Mouse (Mus musculus): ENCODE measurements at regions not wholly inside any gene's neighbourhood (a gene's known extent, or its start where the extent isn't known, plus 50 kb on each side); places are given as distances from the start of the nearest gene placed in this dataset.

DNA sequence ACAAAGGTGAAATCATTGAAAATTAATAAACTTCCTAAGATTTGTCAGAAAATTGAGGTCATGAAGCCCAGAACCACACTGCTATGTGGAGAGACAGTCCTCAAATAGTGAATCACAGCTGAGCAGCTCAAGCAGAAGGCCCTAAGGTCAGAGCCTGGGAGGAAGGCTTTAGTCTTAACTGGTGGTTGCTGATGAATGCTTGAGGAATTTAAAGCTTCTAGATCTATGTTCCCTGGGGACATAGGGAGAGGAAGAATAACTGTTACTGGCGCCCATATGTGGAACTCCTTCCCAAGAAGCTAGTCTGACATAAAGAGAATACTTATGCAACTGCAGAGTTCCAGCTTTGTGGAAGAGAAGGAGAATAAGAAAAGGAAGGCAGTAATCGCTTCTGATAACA lies 919.5 kb downstream of the D3Ertd751e start:
- no peak for ATAC-seq
- 88% methylated on average over 2 of the region's 2 CpGs for WGBS
- no peaks in the 10 kb centered on the region for H3K9me3 ChIP-seq (ENCODE audit: control insufficient read depth)
- H3K4me2 ChIP-seq (replicated peaks; ENCODE audit: low read depth), result no peak overlapping the region
- no peaks in the 10 kb centered on the region for H3K36me3 ChIP-seq (ENCODE audit: control insufficient read depth, insufficient read depth)
- no peaks in the 10 kb centered on the region for H3K4me1 ChIP-seq (replicated peaks; ENCODE audit: control insufficient read depth, insufficient read depth, low read length)
- no peaks in the 10 kb centered on the region for H3K27me3 ChIP-seq (replicated peaks; ENCODE audit: control insufficient read depth, insufficient read depth, low read length)
- TF ChIP-seq CTCF (IDR thresholded peaks at IDR 0.05; ENCODE audit: low read depth), result no peak
- no peak overlapping the region for H3K4me3 ChIP-seq (ENCODE audit: low read depth, low read length)
- H3K27ac ChIP-seq (ENCODE audit: low read depth, low read length), result no peak overlapping the region
- no peak overlapping the region for H3K9ac ChIP-seq (ENCODE audit: low read depth, low read length)

- ATAC-seq, result peak; percentile 82
- H3K4me2 ChIP-seq (replicated peaks; ENCODE audit: low read depth), result no peak overlapping the region
- H3K9ac ChIP-seq (ENCODE audit: low read depth, low read length), result no peak overlapping the region
- no peaks in the 10 kb centered on the region for H3K9me3 ChIP-seq (ENCODE audit: control insufficient read depth)
- no peak overlapping the region for H3K4me3 ChIP-seq (ENCODE audit: low read depth, low read length)
- WGBS, result 55% methylated on average over 2 of the region's 2 CpGs
- H3K36me3 ChIP-seq (ENCODE audit: control insufficient read depth, insufficient read depth), result no peaks in the 10 kb centered on the region
- no peak for TF ChIP-seq CTCF (IDR thresholded peaks at IDR 0.05; ENCODE audit: low read depth)
- no peaks in the 10 kb centered on the region for H3K4me1 ChIP-seq (replicated peaks; ENCODE audit: control insufficient read depth, insufficient read depth, low read length)
- H3K27ac ChIP-seq (ENCODE audit: low read depth, low read length), result no peak overlapping the region
- H3K27me3 ChIP-seq (replicated peaks; ENCODE audit: control insufficient read depth, insufficient read depth, low read length), result no peaks in the 10 kb centered on the region
Observed at GRCm38 (mm10) chr3:42676668-42677398, 934.4 kb downstream of the D3Ertd751e start.

GRCm38 (mm10) chr3:42694726-42695125 lies 952.3 kb downstream of the D3Ertd751e start:
- no peaks in the 10 kb centered on the region for H3K4me1 ChIP-seq (replicated peaks; ENCODE audit: control insufficient read depth, insufficient read depth, low read length)
- no peaks in the 10 kb centered on the region for H3K9me3 ChIP-seq (ENCODE audit: control insufficient read depth)
- H3K9ac ChIP-seq (ENCODE audit: low read depth, low read length), result no peak overlapping the region
- TF ChIP-seq CTCF (IDR thresholded peaks at IDR 0.05; ENCODE audit: low read depth), result no peak
- no peak overlapping the region for H3K27ac ChIP-seq (ENCODE audit: low read depth, low read length)
- H3K27me3 ChIP-seq (replicated peaks; ENCODE audit: control insufficient read depth, insufficient read depth, low read length), result no peaks in the 10 kb centered on the region
- no peaks in the 10 kb centered on the region for H3K36me3 ChIP-seq (ENCODE audit: control insufficient read depth, insufficient read depth)
- WGBS, result 79% methylated on average over 2 of the region's 2 CpGs
- no peak overlapping the region for H3K4me2 ChIP-seq (replicated peaks; ENCODE audit: low read depth)
- H3K4me3 ChIP-seq (ENCODE audit: low read depth, low read length), result no peak overlapping the region
- ATAC-seq, result no peak

- no peaks in the 10 kb centered on the region for H3K36me3 ChIP-seq (ENCODE audit: control insufficient read depth, insufficient read depth)
Observed at GRCm38 (mm10) chr3:42738910-42739309, 996.5 kb downstream of the D3Ertd751e start.

DNA sequence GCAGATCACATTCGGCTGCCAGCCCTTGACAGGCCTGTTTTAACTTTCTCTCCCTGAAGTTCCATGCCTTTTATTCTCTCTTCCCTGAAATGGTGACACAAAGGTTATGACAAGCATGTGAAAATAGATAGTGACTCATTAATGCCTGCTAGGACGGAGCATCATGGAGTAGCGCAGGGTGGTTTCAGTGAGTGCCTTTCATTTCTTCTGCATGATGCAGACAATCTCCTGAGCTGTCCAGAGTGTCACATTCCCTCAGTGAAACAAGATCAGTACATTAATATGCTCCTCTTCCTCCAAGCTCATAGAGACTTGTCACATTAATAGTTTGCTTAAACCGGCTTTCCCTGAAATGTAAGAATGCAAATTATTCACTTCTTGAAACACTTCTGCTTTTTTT lies 1010.7 kb downstream of the D3Ertd751e start:
- TF ChIP-seq CTCF (IDR thresholded peaks at IDR 0.05; ENCODE audit: low read depth), result no peak
- Histone ChIP-seq H3K4me2 (replicated peaks; ENCODE audit: low read depth) (no peak overlapping the region), H3K4me3 (ENCODE audit: low read depth, low read length) (no peak overlapping the region), H3K36me3 (ENCODE audit: control insufficient read depth, insufficient read depth) (no peaks in the 10 kb centered on the region), H3K27ac (ENCODE audit: low read depth, low read length) (no peak overlapping the region), H3K27me3 (replicated peaks; ENCODE audit: control insufficient read depth, insufficient read depth, low read length) (no peaks in the 10 kb centered on the region), H3K9ac (ENCODE audit: low read depth, low read length) (no peak overlapping the region), H3K4me1 (replicated peaks; ENCODE audit: control insufficient read depth, insufficient read depth, low read length) (no peaks in the 10 kb centered on the region), H3K9me3 (ENCODE audit: control insufficient read depth) (no peaks in the 10 kb centered on the region)
- no peak for ATAC-seq
- 79% methylated on average over 4 of the region's 4 CpGs for WGBS

More at GRCm38 (mm10) chr3:42738910-42739309, 996.5 kb downstream of the D3Ertd751e start:
- 26% methylated on average over 1 of the region's 1 CpGs for WGBS
- H3K9ac ChIP-seq (ENCODE audit: low read depth, low read length), result no peak overlapping the region
- H3K4me1 ChIP-seq (replicated peaks; ENCODE audit: control insufficient read depth, insufficient read depth, low read length), result no peaks in the 10 kb centered on the region
- H3K9me3 ChIP-seq (ENCODE audit: control insufficient read depth), result no peaks in the 10 kb centered on the region
- H3K27me3 ChIP-seq (replicated peaks; ENCODE audit: control insufficient read depth, insufficient read depth, low read length), result no peaks in the 10 kb centered on the region
- no peak for TF ChIP-seq CTCF (IDR thresholded peaks at IDR 0.05; ENCODE audit: low read depth)
- no peak overlapping the region for H3K27ac ChIP-seq (ENCODE audit: low read depth, low read length)
- no peak overlapping the region for H3K4me2 ChIP-seq (replicated peaks; ENCODE audit: low read depth)
- no peak for ATAC-seq
- no peak overlapping the region for H3K4me3 ChIP-seq (ENCODE audit: low read depth, low read length)

GRCm38 (mm10) chr3:42757335-42757734 lies 1014.9 kb downstream of the D3Ertd751e start:
- Histone ChIP-seq H3K4me3 (ENCODE audit: low read depth, low read length) (no peak overlapping the region), H3K4me2 (replicated peaks; ENCODE audit: low read depth) (no peak overlapping the region), H3K27me3 (replicated peaks; ENCODE audit: control insufficient read depth, insufficient read depth, low read length) (no peaks in the 10 kb centered on the region), H3K9me3 (ENCODE audit: control insufficient read depth) (no peaks in the 10 kb centered on the region), H3K36me3 (ENCODE audit: control insufficient read depth, insufficient read depth) (no peaks in the 10 kb centered on the region), H3K4me1 (replicated peaks; ENCODE audit: control insufficient read depth, insufficient read depth, low read length) (no peaks in the 10 kb centered on the region), H3K27ac (ENCODE audit: low read depth, low read length) (no peak overlapping the region), H3K9ac (ENCODE audit: low read depth, low read length) (no peak overlapping the region)
- no peak for ATAC-seq
- no peak for TF ChIP-seq CTCF (IDR thresholded peaks at IDR 0.05; ENCODE audit: low read depth)

All from intestine, postnatal 0 days (tissue).